Mouse (Mus musculus): ENCODE data around the gene Sgcd.

Sgcd gene

GRCm38 (mm10) chr11:47268556-47268955 lies 720.2 kb downstream of the Sgcd start:
- no peak for DNase-seq (ENCODE audit: low read depth)

GRCm38 (mm10) chr11:47264267-47264984 lies 724.3 kb downstream of the Sgcd start:
- DNase-seq (ENCODE audit: low read depth) = no peak

GRCm38 (mm10) chr11:47250301-47250700 lies 738.5 kb downstream of the Sgcd start:
- DNase-seq (ENCODE audit: low read depth) = no peak

GRCm38 (mm10) chr11:47248345-47248893 lies 740.4 kb downstream of the Sgcd start:
- DNase-seq (ENCODE audit: low read depth) = no peak

- DNase-seq (ENCODE audit: low read depth) = no peak
These were observed 740.9 kb downstream of the Sgcd start for GRCm38 (mm10) chr11:47247703-47248344.

GRCm38 (mm10) chr11:47242401-47242800 lies 746.4 kb downstream of the Sgcd start:
- no peak for DNase-seq (ENCODE audit: low read depth)

- no peak for DNase-seq (ENCODE audit: low read depth)
These were observed 760.5 kb downstream of the Sgcd start for GRCm38 (mm10) chr11:47228222-47228621.

GRCm38 (mm10) chr11:47224148-47224547 lies 764.6 kb downstream of the Sgcd start:
- no peak for DNase-seq (ENCODE audit: low read depth)

GRCm38 (mm10) chr11:47211531-47211930 lies 777.2 kb downstream of the Sgcd start:
- DNase-seq (ENCODE audit: low read depth) = no peak

- no peak for DNase-seq (ENCODE audit: low read depth)
These were observed 782.3 kb downstream of the Sgcd start for GRCm38 (mm10) chr11:47206461-47206860.

- DNase-seq (ENCODE audit: low read depth) = no peak
These were observed 789.7 kb downstream of the Sgcd start for GRCm38 (mm10) chr11:47199106-47199505.

GRCm38 (mm10) chr11:47188556-47188955 lies 800.2 kb downstream of the Sgcd start:
- no peak for DNase-seq (ENCODE audit: low read depth)

GRCm38 (mm10) chr11:47174977-47175376 lies 813.8 kb downstream of the Sgcd start:
- DNase-seq (ENCODE audit: low read depth) = no peak

- DNase-seq (ENCODE audit: low read depth) = peak; percentile 85
These were observed 817.7 kb downstream of the Sgcd start for GRCm38 (mm10) chr11:47170926-47171625.

- DNase-seq (ENCODE audit: low read depth) = no peak
These were observed 821.4 kb downstream of the Sgcd start for GRCm38 (mm10) chr11:47167376-47167775.

- DNase-seq (ENCODE audit: low read depth) = no peak
These were observed 830.7 kb downstream of the Sgcd start for GRCm38 (mm10) chr11:47158089-47158488.

- no peak for DNase-seq (ENCODE audit: low read depth)
These were observed 831.8 kb downstream of the Sgcd start for GRCm38 (mm10) chr11:47156730-47157693.

- no peak for DNase-seq (ENCODE audit: low read depth)
These were observed 833.8 kb downstream of the Sgcd start for GRCm38 (mm10) chr11:47154837-47155430.

GRCm38 (mm10) chr11:47149607-47150006 lies 839.2 kb downstream of the Sgcd start:
- no peak for DNase-seq (ENCODE audit: low read depth)

- no peak for DNase-seq (ENCODE audit: low read depth)
These were observed 848.9 kb downstream of the Sgcd start for GRCm38 (mm10) chr11:47139867-47140266.

GRCm38 (mm10) chr11:47139271-47139670 lies 849.5 kb downstream of the Sgcd start:
- DNase-seq (ENCODE audit: low read depth) = no peak
